Mouse (Mus musculus): ENCODE data around the gene Ercc6l2.

DNA sequence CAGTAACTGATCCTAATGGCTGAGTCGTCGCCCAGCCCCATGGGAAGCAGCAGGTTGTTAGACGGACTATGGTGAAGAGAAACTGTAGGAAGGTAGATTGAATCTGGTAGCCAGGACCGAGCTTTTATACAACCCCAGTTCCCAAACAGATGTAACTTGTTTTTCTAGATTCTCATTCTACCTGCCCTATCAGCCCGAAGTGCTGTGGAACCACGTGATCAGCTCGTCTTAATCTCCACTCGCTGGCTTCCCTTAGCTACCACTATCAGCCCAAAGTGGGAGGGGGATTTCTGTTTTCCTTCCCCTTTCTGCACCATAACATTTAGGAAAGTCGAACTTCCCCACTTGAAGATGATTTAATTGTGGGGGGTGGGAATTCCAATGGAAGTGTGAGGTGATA lies 121.3 kb downstream of the Ercc6l2 start:
- TF ChIP-seq CTCF (IDR thresholded peaks at IDR 0.05) (no peak), POLR2A (IDR thresholded peaks at IDR 0.05; ENCODE audit: insufficient read depth, low read depth, low read length) (no peak), EP300 (IDR thresholded peaks at IDR 0.05; ENCODE audit: insufficient read depth, low read depth, low read length) (no peak)
